Mouse (Mus musculus): ENCODE measurements at regions not wholly inside any gene's neighbourhood (a gene's known extent, or its start where the extent isn't known, plus 50 kb on each side); places are given as distances from the start of the nearest gene placed in this dataset.

GRCm38 (mm10) chr4:125339056-125339455 lies 151.4 kb upstream of the Grik3 start:
- no peak for DNase-seq

GRCm38 (mm10) chr4:125328806-125329205 lies 161.7 kb upstream of the Grik3 start:
- no peak for DNase-seq

- no peak for DNase-seq
These were observed 166.0 kb upstream of the Grik3 start for GRCm38 (mm10) chr4:125324495-125324894.

GRCm38 (mm10) chr4:125319343-125319742 lies 171.2 kb upstream of the Grik3 start:
- no peak for DNase-seq

- DNase-seq = no peak
These were observed 172.2 kb upstream of the Grik3 start for GRCm38 (mm10) chr4:125318293-125318692.

- no peak for DNase-seq
These were observed 173.6 kb upstream of the Grik3 start for GRCm38 (mm10) chr4:125316876-125317275.

GRCm38 (mm10) chr4:125315818-125316217 lies 174.7 kb upstream of the Grik3 start:
- DNase-seq = no peak

- DNase-seq = no peak
These were observed 176.6 kb upstream of the Grik3 start for GRCm38 (mm10) chr4:125313892-125314291.

- DNase-seq = no peak
These were observed 177.2 kb upstream of the Grik3 start for GRCm38 (mm10) chr4:125313252-125313651.

- no peak for DNase-seq
These were observed 180.5 kb upstream of the Zc3h12a start for GRCm38 (mm10) chr4:125308171-125308570.

GRCm38 (mm10) chr4:125305766-125306165 lies 178.1 kb upstream of the Zc3h12a start:
- no peak for DNase-seq

GRCm38 (mm10) chr4:125302660-125303059 lies 175.0 kb upstream of the Zc3h12a start:
- no peak for DNase-seq

GRCm38 (mm10) chr4:125300503-125301457 lies 173.1 kb upstream of the Zc3h12a start:
- DNase-seq = peak; percentile 55

GRCm38 (mm10) chr4:125290761-125291160 lies 163.1 kb upstream of the Zc3h12a start:
- no peak for DNase-seq

- no peak for DNase-seq
These were observed 162.1 kb upstream of the Zc3h12a start for GRCm38 (mm10) chr4:125289709-125290108.

- no peak for DNase-seq
These were observed 161.4 kb upstream of the Zc3h12a start for GRCm38 (mm10) chr4:125289031-125289449.

GRCm38 (mm10) chr4:125282974-125283319 lies 155.3 kb upstream of the Zc3h12a start:
- DNase-seq = no peak

- DNase-seq = no peak
These were observed 154.7 kb upstream of the Zc3h12a start for GRCm38 (mm10) chr4:125282154-125282973.

- DNase-seq = no peak
These were observed 151.5 kb upstream of the Zc3h12a start for GRCm38 (mm10) chr4:125279165-125279564.

GRCm38 (mm10) chr4:125276861-125277260 lies 149.2 kb upstream of the Zc3h12a start:
- no peak for DNase-seq

GRCm38 (mm10) chr4:125275259-125275658 lies 147.6 kb upstream of the Zc3h12a start:
- DNase-seq = no peak

GRCm38 (mm10) chr4:125270951-125271350 lies 143.3 kb upstream of the Zc3h12a start:
- DNase-seq = no peak

GRCm38 (mm10) chr4:125266212-125266611 lies 138.6 kb upstream of the Zc3h12a start:
- DNase-seq = no peak

GRCm38 (mm10) chr4:125265575-125265974 lies 137.9 kb upstream of the Zc3h12a start:
- DNase-seq = peak; percentile 31
